Mouse (Mus musculus) heart, postnatal 0 days (tissue): ENCODE results near the gene Tbxa2r. TPM values are rescaled to one million over a fixed set of nuclear protein-coding genes. Genes with fewer than 3 reads are reported as not detected.

Experiments used
- ATAC-seq: fragments of 200-750 bp; cut with Nextera tagmentation; 2 replicates; pipeline ENCODE4 v1.8.0; 2017; ENCODE audit warnings: low read depth, moderate number of reproducible peaks, moderate library complexity; ENCODE audit not compliant: insufficient read depth
- DNase-seq: peaks from one replicate; pipeline ENCODE4 v3.0.0-alpha.2; 2016; ENCODE audit warnings: low spot score
- H3K27ac ChIP-seq: fragments of 300-500 bp; sonication (generic); 2 replicates; pipeline ENCODE4 v1.5.1; 2014; ENCODE audit warnings: low read depth, mild to moderate bottlenecking
- H3K27me3 ChIP-seq: fragments of 300-500 bp; sonication (generic); 2 replicates; pipeline ENCODE4 v1.6.1; 2014; ENCODE audit warnings: low read length, mixed read lengths; ENCODE audit not compliant: control insufficient read depth, insufficient read depth
- H3K36me3 ChIP-seq: fragments of 300-500 bp; sonication (generic); replicated peaks from 2 replicates; pipeline ENCODE4 v1.6.1; 2014; ENCODE audit warnings: low read length, mixed read lengths; ENCODE audit not compliant: control insufficient read depth, insufficient read depth
- H3K4me1 ChIP-seq: fragments of 300-500 bp; sonication (generic); 2 replicates; pipeline ENCODE4 v1.6.1; 2014; ENCODE audit warnings: antibody characterized with exemption; ENCODE audit not compliant: control insufficient read depth, insufficient read depth
- H3K4me2 ChIP-seq: fragments of 300-500 bp; sonication (generic); 2 replicates; pipeline ENCODE4 v1.6.1; 2014; ENCODE audit warnings: low read depth, mild to moderate bottlenecking, low read length, moderate library complexity
- H3K4me3 ChIP-seq: fragments of 300-500 bp; sonication (generic); 2 replicates; pipeline ENCODE4 v1.5.1; 2014; ENCODE audit warnings: low read depth, low read length
- H3K9ac ChIP-seq: fragments of 300-500 bp; sonication (generic); replicated peaks from 2 replicates; pipeline ENCODE4 v1.6.1; 2014; ENCODE audit warnings: low read depth, low read length, mixed read lengths
- H3K9me3 ChIP-seq: fragments of 300-500 bp; sonication (generic); replicated peaks from 2 replicates; pipeline ENCODE4 v1.6.1; 2016; ENCODE audit warnings: low read length; ENCODE audit not compliant: control insufficient read depth
- CTCF ChIP-seq: IDR thresholded peaks from 2 replicates; pipeline ENCODE4 v1.5.1; 2016; ENCODE audit warnings: antibody characterized with exemption, control low read depth, low read depth
- EP300 ChIP-seq: IDR thresholded peaks from 2 replicates; pipeline ENCODE4 v1.6.1; 2016; ENCODE audit warnings: antibody characterized with exemption, low read depth
- WGBS: fragments of 180-500 bp; shearing (Covaris S2); extraction: QIAGEN DNeasy Blood & Tissue Kit; methylation state at CpG from one replicate; pipeline ENCODE4 v1.1.7; 2014; 5-methylcytosine and 5-hydroxymethylcytosine counted together
- polyA plus RNA-seq: library from polyadenylated mRNA; unstranded; fragments of >200 nt; fragmentation: Nextera tagmentation; extraction: Ambion mirVana; gene quantifications from 2 replicates; pipeline ENCODE4 v1.2.1, GENCODE M21; 2015
- total RNA-seq: library from RNA; depleted of rRNA; stranded (reverse); fragments of >200 nt; gene quantifications from 2 replicates; pipeline ENCODE4 v1.2.3, GENCODE M21; 2014; ENCODE audit warnings: low replicate concordance

Gene Tbxa2r
- total and polyA plus RNA-seq, 2 experiments from 2014 or later, result 4.7 to 6.3 TPM

DNA sequence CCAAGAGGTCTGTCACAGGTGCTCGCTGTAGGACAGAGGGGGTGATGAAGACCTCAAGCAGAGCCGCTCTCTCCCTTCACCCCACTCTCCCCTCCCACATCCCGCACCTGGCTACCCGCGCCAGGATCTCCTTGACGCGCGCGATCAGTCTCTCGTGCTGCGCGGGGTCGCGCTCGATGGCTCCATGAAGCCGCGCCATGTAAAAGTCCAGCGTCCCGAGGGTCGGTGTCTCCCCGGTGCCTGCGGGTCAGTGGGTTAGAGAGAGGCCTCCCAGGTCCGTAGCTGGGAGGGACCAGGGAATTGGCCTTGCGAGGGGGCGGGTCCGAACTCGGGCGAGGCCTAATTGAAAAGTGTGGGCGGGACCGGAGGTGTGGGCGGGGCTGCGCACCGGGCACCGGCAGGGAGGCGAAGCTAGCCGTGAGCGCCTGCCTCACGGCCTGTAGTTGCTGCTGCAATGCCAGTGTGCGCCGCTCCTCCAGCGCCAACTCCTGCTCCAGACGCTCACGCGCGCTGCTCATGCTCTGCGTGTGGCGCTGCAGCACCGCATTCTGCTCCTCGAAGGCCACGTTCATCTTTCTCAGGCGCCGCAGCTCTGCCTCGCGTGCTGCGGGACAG lies 18.0 kb downstream of the Tbxa2r start:
- Histone ChIP-seq H3K9ac (no peak overlapping the region), H3K36me3 (peaks cover 24% of the 10 kb centered on the region), H3K27ac (no peak overlapping the region), H3K4me3 (no peak overlapping the region), H3K4me2 (no peak overlapping the region), H3K9me3 (no peaks in the 10 kb centered on the region), H3K4me1 (peaks cover 13% of the 10 kb centered on the region), H3K27me3 (peaks cover 19% of the 10 kb centered on the region)
- ATAC-seq, result no peak
- no peak for TF ChIP-seq EP300
- peak; percentile 11; the same call in 1 of the 2 replicates for TF ChIP-seq CTCF
- DNase-seq, result no peak
- WGBS, result 34% methylated on average over 54 of the region's 55 CpGs

DNA sequence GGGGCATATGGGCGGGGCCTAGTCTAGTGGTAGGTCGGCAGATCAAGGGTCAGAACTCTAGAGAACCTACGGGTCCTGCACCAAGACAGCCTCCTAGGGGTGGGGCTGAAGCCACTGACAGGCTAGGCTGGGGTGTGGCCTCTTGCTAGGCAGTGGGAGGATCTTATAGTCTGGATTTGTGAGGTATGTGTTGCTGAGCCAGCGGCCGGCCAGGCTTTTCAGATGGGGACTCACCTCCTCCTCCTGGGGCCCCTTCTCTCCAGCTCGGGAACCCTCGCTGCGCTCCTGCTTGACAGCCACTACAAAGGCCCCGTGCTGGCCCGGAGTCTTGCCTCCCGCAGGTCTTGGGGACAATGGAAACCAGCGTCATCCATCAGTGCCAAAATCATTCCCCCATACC lies 20.6 kb downstream of the Tbxa2r start:
- DNase-seq (no peak), ATAC-seq (no peak)
- Histone ChIP-seq H3K4me1 (peaks cover 13% of the 10 kb centered on the region), H3K9ac (peak overlapping the region; percentile 77), H3K4me3 (peak overlapping the region; percentile 86), H3K27me3 (no peaks in the 10 kb centered on the region), H3K36me3 (peaks cover 24% of the 10 kb centered on the region), H3K9me3 (no peaks in the 10 kb centered on the region), H3K27ac (0 out of 2 replicates have a peak overlapping the region, but pooled peaks have one; percentile 87), H3K4me2 (peak overlapping the region; percentile 94)
- TF ChIP-seq EP300 (no peak), CTCF (no peak)
- WGBS, result 12% methylated on average over 12 of the region's 12 CpGs

GRCm38 (mm10) chr10:81349961-81350350 lies 21.4 kb downstream of the Tbxa2r start:
- ATAC-seq (no peak), DNase-seq (no peak)
- peak overlapping the region; percentile 94 for H3K4me2 ChIP-seq
- peaks cover 13% of the 10 kb centered on the region for H3K4me1 ChIP-seq
- H3K36me3 ChIP-seq, result peaks cover 24% of the 10 kb centered on the region
- no peaks in the 10 kb centered on the region for H3K9me3 ChIP-seq
- TF ChIP-seq CTCF, result no peak
- TF ChIP-seq EP300, result no peak
- peak overlapping the region; percentile 87 for H3K27ac ChIP-seq
- WGBS, result 1% methylated on average over 28 of the region's 29 CpGs
- peak overlapping the region; percentile 77 for H3K9ac ChIP-seq
- no peaks in the 10 kb centered on the region for H3K27me3 ChIP-seq
- H3K4me3 ChIP-seq, result peak overlapping the region; percentile 86

- ATAC-seq (peak; percentile 95), DNase-seq (peak; percentile 98)
- peak; percentile 77 for TF ChIP-seq CTCF
- TF ChIP-seq EP300, result no peak
- Histone ChIP-seq H3K4me3 (peak within 1 kb of the TSS; percentile 86), H3K27me3 (no peaks in the 10 kb centered on the region), H3K9me3 (no peaks in the 10 kb centered on the region), H3K36me3 (peaks cover 24% of the 10 kb centered on the region), H3K4me2 (peak within 1 kb of the TSS; percentile 94), H3K9ac (peak within 1 kb of the TSS; percentile 77), H3K4me1 (peaks cover 13% of the 10 kb centered on the region), H3K27ac (peak within 1 kb of the TSS; percentile 87)
- under 1% methylated on average over 54 of the region's 54 CpGs for WGBS
These were observed 22.0 kb downstream of the Tbxa2r start, which contains the start of gene Hmg20b for GRCm38 (mm10) chr10:81350351-81351063. Hmg20b (minus strand) TSS chr10:81350480.

GRCm38 (mm10) chr10:81351678-81352291 lies 23.3 kb downstream of the Tbxa2r start:
- TF ChIP-seq EP300 (no peak), CTCF (no peak)
- Histone ChIP-seq H3K9me3 (no peaks in the 10 kb centered on the region), H3K36me3 (peaks cover 15% of the 10 kb centered on the region), H3K27me3 (no peaks in the 10 kb centered on the region), H3K9ac (no peak overlapping the region), H3K4me1 (peaks cover 12% of the 10 kb centered on the region), H3K4me3 (no peak overlapping the region), H3K4me2 (no peak overlapping the region), H3K27ac (no peak overlapping the region; the same call in 1 of the 2 replicates)
- DNase-seq, result no peak
- ATAC-seq, result no peak
- 17% methylated on average over 9 of the region's 9 CpGs for WGBS
